Mouse (Mus musculus) cerebellum, adult 9-10 months (tissue): Measurements from ENCODE around the gene 1700109H08Rik.
"Not testable (repeated sequence)": the region's sequence is repeated elsewhere in the genome, so short reads cannot be mapped to it uniquely, and the experiment has no call there.

Experiments
- DNase-seq: peaks from one replicate; pipeline ENCODE4 v3.0.0; 2022

Gene 1700109H08Rik

DNA sequence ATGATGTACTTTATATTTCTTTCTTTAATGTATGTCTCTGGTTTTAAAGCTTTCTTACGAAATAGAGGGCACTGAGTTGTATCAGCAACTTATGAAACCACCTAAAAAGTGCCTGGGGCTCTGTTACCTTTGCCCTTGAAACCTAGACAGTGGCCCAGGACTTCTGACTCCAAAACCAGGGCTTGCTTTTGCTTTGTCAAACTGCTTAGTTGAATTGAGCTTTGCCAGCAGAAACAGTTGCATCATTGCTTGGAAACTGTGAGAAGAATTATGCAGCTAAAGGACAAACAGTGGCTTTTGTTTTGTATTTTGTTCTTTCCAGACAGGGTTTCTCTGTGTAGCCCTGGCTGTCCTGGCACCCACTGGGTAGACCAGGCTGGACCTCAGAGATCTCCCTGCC is 28.9 kb downstream of the 1700109H08Rik start:
- no peak for DNase-seq

DNA sequence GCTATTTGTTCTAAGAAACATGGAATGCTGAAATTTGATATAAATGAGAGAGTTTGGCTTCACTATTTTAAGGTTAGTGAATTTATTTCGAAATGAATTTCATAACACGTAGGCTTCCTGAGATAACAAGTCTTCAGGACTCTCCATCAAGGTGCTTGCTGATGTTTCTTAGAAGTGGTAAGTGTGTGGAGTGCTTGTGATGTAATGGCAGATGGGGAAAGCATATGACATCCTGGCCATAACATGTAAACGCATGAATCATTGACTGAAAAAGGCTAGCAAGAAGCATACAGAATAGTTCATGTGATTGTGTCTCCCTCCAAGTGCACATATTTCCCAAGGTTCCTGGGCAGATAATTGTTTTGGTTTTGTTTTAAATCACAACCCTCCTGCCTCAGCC is 29.4 kb downstream of the 1700109H08Rik start:
- DNase-seq = no peak

DNA sequence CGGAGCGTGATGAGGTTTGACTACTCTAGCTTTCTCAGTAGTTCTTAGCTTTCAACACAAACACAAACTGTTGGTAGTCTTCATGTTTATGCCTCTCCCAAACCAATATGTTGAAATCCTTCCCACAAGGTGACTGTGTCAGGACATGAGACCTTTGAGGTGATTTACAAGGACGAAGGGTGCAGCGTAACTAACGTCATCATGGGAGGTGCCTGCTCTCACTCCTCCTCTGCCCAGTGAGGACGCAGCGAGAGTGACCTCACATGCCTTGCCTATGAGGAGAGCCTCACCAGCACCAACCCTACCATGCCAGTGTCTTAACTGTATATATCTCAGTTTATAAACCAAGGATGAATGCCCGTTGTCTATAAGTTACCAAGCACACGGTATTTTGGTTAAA is 35.7 kb downstream of the 1700109H08Rik start:
- DNase-seq = no peak

DNA sequence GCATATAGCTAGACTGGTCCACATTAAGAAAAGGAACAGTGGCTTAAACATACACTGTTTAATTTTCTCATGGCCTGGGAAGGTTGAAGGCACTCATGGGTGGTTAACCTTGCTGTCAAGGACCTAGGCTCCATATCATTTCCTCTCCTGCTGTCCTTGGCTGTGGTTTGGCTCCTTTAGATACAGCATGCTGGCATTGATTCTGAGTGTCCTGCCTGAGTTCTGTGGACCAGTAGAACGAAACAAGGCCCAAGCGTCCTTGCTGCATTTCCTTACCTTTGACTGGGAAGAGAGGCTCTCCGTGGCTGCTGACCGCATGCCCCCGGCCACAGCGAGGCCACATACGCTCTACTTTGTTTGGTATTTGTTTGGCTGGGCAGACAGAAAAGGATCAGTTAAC is 37.9 kb downstream of the 1700109H08Rik start:
- no peak for DNase-seq

DNA sequence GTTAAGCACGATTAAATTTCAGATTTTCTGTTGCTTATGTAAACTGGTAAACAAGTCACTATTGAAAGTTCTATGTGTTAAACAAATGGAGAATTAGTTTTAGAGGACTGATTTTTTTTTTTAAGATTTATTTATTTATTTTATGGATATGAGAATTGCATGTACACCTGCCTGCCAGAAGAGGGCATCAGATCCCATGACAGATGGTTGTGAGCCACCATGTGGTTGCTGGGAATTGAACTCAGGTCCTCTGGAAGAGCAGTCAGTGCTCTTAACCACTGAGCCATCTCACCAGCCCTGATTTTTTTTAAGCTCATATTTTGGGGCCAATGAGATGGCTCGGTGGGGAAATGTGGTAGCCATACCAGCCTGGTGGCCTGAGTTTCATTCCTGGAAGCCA is 40.5 kb downstream of the 1700109H08Rik start:
- DNase-seq = not testable (repeated sequence)

DNA sequence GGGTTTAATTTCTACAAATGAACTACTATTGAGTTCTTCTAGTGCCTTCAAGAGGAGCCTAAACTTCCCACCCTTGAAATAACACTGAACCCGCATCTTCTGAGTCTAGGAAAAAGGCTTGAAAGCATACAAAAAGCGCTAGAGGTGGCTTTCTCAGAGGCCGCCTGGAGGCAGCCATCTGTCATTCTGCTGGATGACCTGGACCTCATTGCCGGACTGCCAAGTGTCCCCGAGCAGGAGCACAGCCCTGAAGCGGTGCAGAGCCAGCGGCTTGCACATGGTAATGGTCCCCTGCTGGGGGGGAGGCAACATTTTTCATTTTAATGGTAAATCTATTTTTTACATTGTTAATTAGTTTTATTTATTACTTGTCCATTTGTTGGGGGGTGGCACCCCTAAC is 49.1 kb downstream of the 1700109H08Rik start:
- peak; percentile 83 for DNase-seq

DNA sequence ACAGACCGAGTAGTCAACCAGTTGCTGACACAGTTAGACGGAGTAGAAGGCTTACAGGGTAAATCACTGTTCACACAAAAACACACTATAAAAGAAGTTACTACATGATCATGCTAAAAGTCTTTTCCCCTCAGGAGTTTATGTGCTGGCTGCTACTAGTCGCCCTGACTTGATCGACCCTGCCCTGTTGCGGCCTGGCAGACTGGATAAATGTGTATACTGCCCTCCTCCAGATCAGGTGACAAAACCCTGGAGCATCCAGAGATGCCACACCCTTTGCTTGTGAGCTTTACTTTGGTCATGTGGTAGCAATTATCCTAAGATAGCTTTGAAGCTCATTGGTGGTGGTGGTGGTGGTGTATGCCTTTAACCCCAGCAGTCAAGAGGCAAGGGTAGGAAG is 58.7 kb downstream of the 1700109H08Rik start:
- DNase-seq = no peak

DNA sequence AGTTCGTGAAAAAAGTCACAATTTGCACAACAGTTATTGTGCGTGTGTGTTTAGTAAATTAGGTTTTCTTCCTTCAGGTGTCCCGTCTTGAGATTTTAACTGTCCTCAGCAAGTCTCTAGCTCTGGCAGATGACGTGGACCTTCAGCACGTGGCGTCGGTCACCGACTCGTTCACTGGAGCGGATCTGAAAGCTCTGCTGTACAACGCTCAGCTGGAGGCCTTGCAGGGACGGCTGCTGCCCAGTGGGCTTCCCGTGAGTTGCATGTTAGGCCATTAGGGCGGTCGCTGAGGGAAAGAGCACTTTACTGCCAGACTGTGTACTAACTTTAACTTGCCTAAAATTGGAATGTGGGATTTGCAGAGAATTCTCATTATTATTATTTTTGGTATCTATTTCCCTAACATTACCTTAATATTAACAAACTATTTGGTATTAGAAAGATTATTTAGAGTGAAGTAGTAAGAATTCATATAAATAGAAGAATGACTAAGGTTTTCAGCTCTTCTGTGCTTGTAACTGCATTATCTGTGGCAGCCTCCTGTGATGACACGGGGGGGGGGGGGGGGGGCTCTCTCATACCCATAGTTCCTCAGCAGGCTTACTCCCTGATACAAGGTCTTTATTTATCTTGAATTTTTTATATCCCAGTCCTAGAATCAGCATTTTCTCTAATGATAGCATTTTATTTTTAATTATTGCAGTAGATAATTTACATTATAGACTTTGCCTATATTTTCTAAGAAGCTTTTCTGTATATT is 60.3 kb downstream of the 1700109H08Rik start:
- DNase-seq = no peak

DNA sequence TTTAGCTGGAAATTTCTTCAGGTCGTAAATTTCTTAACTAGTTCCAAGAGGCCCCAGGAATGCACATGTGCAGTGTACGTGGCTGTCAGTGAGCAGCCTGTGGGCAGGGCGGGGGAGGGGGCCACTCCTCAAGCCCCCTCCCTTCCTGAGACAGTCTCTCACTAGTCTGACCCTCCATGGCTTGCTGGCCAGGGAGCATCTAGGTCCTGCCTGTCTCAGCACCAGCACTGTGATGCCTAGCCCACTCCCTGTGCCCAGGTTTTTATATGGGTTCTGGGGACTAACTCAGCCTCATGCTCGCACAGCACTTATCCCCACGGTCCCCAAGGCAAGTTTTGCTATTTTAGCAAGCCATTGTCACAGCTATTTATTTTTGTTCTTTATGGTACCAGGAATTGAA is 60.9 kb downstream of the 1700109H08Rik start:
- no peak for DNase-seq

DNA sequence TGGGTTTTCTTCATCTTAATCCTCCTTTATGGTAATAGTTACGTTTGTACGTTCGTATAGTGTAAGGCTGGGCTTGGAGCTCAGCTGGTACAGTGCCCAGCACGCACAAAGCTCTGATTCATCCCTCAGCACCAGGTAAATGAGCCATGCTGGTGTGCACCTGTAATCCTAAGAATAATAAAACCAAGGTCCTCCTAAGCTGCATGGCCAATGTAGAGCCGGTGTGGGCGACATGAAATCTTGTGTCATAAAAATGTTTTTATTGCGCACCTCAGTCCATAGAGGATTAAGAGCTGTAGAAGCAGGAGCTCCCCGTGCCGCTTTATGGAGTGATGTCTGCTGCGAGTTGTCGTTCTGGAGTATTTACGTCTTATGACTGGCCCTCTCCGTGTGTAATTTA is 61.9 kb downstream of the 1700109H08Rik start:
- DNase-seq = no peak

DNA sequence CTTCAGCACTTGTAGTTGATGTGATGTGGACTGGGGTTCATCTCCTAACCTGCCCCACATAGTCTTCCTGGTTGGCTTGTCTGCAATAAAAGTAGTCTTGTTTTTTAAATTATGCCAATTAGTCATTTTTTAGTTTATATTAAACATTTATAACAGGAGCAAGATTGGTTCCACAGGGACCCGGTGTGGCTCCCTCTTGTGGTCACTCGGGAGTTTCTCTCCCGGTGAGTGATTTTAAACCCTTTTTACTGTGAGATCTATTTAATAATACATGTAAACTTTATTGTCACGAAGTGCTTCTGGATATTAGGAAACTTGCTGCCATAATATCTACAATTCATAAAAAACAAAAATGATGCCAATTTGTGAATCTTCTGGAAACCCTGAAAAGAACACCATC is 62.6 kb downstream of the 1700109H08Rik start:
- no peak for DNase-seq
